Mouse (Mus musculus): ENCODE data around the gene Ptov1. TPM values are rescaled to one million over a fixed set of nuclear protein-coding genes. Genes with fewer than 3 reads are reported as not detected.
A peak's percentile ranks its signal among the peaks of the same experiment; 100 is the strongest.

The Ptov1 gene
- polyA plus RNA-seq, 1 experiment from 2014 or later: 218 TPM

DNA sequence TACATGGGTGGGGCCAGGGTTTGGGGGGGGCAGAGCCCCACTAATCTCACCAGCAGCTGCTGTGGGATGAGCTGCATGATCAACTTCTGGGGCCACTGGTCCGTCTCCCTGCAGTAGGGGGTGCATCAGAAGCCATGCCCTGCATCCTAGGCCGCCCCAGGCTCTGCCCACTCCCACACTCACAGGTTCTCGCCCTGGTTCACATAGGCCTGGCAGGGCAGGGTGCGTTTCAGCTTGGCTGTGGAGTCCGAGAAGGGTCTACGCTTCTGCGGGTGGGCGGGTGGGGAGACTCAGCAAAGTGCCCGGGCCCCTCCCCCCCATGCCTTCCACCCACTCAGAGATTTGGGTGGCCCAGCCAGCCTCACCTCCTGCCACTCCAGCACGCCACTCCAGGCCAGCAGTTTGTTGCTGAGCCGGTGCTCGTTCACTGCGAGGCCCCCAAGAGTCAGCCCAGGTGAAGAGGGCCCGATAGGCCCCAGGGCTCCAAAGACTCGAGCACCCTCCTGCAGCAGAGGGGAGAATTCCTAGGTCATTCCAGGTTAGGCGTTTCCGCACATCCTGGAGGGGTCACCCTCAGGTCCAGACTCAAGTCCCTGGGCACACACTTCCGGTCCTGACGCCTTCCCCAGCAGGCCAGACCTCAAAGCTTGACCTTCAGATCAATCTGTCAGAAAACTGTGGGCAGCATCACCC is 2.4 kb downstream of the Ptov1 start:
- ATAC-seq (replicated peaks; ENCODE audit: insufficient number of reproducible peaks, low FRiP score, low TSS enrichment): no peak
- H3K9me3 ChIP-seq (replicated peaks; ENCODE audit: control insufficient read depth, low read length): no peaks in the 10 kb centered on the region
- H3K4me3 ChIP-seq (ENCODE audit: low read depth, low read length): peak overlapping the region; percentile 97
- peak overlapping the region; percentile 100 for H3K9ac ChIP-seq (ENCODE audit: low read depth, low read length)
- peak overlapping the region; percentile 82 for H3K4me2 ChIP-seq
- H3K27ac ChIP-seq (ENCODE audit: low read depth, low read length): peak overlapping the region; percentile 38
- H3K27me3 ChIP-seq (ENCODE audit: control insufficient read depth, insufficient read depth, low read length): no peaks in the 10 kb centered on the region
- WGBS (ENCODE audit: insufficient replicate concordance): 69% methylated on average over 19 of the region's 19 CpGs
- peaks cover 49% of the 10 kb centered on the region for H3K4me1 ChIP-seq (ENCODE audit: control insufficient read depth, insufficient read depth, low read length)
- peaks cover 17% of the 10 kb centered on the region for H3K36me3 ChIP-seq (ENCODE audit: control insufficient read depth, insufficient read depth, low read length)

DNA sequence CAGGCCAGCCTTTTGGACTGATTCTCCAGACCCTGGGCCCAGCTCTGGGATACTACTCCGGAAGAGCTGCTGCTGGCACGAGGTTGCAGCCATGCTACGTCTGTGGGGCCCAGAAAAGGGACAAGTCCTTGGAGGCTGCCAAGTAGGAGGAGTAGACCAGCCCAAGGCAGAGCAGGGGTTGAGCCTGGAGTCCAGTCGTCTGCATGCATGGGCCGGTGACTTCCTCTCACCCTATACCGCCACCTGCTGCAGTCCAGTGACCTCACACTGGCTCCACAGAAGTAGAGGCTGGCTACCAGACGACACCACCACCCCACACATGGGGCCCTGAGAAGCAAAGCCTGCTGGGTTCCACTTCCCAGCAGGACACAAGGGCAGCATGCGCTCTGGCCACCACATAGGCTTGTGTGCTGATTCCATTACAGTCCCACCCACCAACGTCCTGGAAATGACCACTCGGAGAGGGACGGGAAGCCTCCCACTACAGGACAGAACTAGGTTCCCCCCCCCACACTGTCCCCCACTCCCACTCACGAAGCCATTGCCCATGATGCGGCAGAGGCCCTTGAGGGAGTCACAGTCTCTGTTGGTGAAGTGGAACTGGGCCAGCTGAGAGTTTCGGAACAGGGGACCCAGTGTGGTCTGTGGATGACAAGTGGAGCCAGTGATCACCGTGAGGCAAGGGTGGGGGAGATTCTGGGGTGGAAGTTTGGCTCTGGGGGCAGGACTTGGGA is 3.1 kb downstream of the Ptov1 start:
- ATAC-seq (replicated peaks; ENCODE audit: insufficient number of reproducible peaks, low FRiP score, low TSS enrichment): no peak; the same call in 1 of the 2 replicates
- WGBS (ENCODE audit: insufficient replicate concordance): 55% methylated on average over 15 of the region's 15 CpGs

DNA sequence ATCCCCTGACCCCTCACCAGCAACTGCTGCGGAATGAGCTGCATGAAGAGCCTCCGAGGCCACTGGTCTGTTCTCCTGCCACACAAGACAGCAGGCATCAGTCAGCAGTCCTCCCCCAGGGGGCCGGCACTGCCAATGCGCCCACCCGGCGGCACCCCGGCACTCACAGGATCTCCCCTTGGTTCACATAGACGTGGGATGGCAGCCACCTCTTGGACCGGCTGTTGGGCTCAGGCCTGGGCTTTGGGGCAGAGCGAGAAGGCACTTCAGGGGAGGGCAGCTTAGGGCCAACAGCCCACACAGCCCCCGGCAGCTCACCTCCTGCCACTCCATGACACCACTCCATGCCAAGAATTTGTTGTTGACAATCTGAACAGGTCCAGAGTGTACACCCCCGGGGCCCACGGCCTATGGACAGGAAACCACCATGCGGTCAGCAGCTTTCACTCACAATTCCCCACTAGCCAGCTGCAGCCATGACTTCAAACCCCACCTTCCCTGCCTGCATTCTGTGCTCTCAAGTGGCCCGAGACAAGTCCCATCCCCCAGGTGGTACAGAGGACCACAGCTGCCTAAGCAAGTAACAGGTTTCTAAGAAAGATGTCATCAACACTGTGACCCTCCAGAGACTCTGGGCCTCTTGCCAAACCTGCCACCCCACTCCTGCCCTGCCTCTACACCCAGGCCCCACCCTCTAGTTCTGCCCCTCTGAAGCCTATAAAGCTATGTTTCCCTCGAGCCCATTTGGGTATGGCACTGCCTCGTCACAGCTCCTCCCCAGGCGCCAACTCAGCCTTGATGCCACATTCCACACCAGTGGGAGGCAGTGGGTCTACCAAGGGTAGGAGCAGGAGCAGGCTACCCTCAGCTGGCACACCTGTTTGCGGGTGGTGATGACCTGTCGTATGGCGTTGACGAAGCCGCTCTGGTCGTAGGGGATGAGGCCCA is 4.7 kb downstream of the Ptov1 start:
- peaks cover 23% of the 10 kb centered on the region for H3K36me3 ChIP-seq (ENCODE audit: control insufficient read depth, insufficient read depth, low read length)
- ATAC-seq (replicated peaks; ENCODE audit: insufficient number of reproducible peaks, low FRiP score, low TSS enrichment): no peak
- peaks cover 45% of the 10 kb centered on the region for H3K4me1 ChIP-seq (ENCODE audit: control insufficient read depth, insufficient read depth, low read length)
- peak overlapping the region; percentile 32 for H3K27ac ChIP-seq (ENCODE audit: low read depth, low read length)
- WGBS (ENCODE audit: insufficient replicate concordance): 74% methylated on average over 24 of the region's 24 CpGs
- H3K9me3 ChIP-seq (replicated peaks; ENCODE audit: control insufficient read depth, low read length): no peaks in the 10 kb centered on the region
- no peak overlapping the region for H3K4me3 ChIP-seq (ENCODE audit: low read depth, low read length)
- 0 out of 2 replicates have a peak overlapping the region, but pooled peaks have one; percentile 46 for H3K9ac ChIP-seq (ENCODE audit: low read depth, low read length)
- H3K27me3 ChIP-seq (ENCODE audit: control insufficient read depth, insufficient read depth, low read length): no peaks in the 10 kb centered on the region
- peak overlapping the region; percentile 19; the same call in 1 of the 2 replicates for H3K4me2 ChIP-seq

More for the DNA sequence above, 3.1 kb downstream of the Ptov1 start:
- Histone ChIP-seq H3K9me3 (replicated peaks; ENCODE audit: control insufficient read depth, low read length) (no peaks in the 10 kb centered on the region), H3K36me3 (ENCODE audit: control insufficient read depth, insufficient read depth, low read length) (peaks cover 23% of the 10 kb centered on the region), H3K4me3 (ENCODE audit: low read depth, low read length) (peak overlapping the region; percentile 19; the same call in 1 of the 2 replicates), H3K27ac (ENCODE audit: low read depth, low read length) (peak overlapping the region; percentile 38), H3K4me1 (ENCODE audit: control insufficient read depth, insufficient read depth, low read length) (peaks cover 49% of the 10 kb centered on the region), H3K9ac (ENCODE audit: low read depth, low read length) (peak overlapping the region; percentile 46; the same call in 1 of the 2 replicates), H3K4me2 (peak overlapping the region; percentile 37), H3K27me3 (ENCODE audit: control insufficient read depth, insufficient read depth, low read length) (no peaks in the 10 kb centered on the region)

DNA sequence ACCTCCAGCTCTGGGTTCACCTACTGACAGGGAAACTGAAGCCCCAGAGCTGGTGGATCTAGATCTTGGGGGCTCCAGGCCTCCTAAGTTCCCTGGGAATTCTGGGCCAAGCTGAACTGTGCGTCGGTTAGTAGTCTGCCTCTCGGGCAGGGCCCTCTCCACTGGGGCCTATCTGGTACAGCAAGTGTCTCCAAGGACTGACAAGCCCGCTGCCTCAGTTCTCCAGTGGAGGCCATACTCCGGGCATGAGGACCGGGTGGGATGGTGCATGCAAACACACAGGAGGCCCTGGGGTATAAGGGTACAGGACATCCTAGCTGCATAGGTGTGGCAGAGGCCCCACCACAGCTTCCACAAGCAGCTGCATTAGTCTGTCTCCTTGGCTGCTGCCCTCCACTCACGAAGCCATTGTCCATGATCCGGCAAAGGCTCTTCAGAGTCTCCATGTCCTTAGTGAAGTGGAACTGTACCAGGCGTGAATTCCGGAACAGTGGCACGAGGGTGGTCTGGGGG is 5.5 kb downstream of the Ptov1 start:
- 88% methylated on average over 11 of the region's 11 CpGs for WGBS (ENCODE audit: insufficient replicate concordance)
- ATAC-seq (replicated peaks; ENCODE audit: insufficient number of reproducible peaks, low FRiP score, low TSS enrichment): no peak
- Histone ChIP-seq H3K4me2 (no peak overlapping the region), H3K4me3 (ENCODE audit: low read depth, low read length) (no peak overlapping the region), H3K36me3 (ENCODE audit: control insufficient read depth, insufficient read depth, low read length) (peaks cover 25% of the 10 kb centered on the region), H3K27ac (ENCODE audit: low read depth, low read length) (peak overlapping the region; percentile 32; the same call in 1 of the 2 replicates), H3K9ac (ENCODE audit: low read depth, low read length) (no peak overlapping the region), H3K4me1 (ENCODE audit: control insufficient read depth, insufficient read depth, low read length) (peaks cover 45% of the 10 kb centered on the region), H3K27me3 (ENCODE audit: control insufficient read depth, insufficient read depth, low read length) (no peaks in the 10 kb centered on the region), H3K9me3 (replicated peaks; ENCODE audit: control insufficient read depth, low read length) (no peaks in the 10 kb centered on the region)

DNA sequence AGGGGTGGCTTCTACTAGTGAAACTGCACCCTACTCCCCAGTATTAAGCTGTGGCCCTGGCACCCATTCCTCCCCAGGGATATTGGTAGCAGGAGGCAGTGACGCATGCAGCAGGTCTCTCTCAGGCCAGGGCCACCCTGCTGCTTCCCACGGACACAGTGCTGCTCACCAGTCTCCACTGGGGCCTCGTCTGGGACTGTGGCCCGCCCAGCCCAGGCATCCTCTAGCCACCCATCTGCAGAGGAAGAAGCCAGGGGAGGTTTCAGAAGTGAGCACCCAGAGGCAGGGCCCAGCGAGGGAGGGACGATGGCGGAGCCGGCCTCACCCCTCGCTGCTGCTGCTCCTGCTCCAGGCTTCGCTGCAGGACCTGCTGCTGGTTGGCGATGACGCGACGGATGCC is 6.4 kb downstream of the Ptov1 start:
- no peak overlapping the region for H3K9ac ChIP-seq (ENCODE audit: low read depth, low read length)

DNA sequence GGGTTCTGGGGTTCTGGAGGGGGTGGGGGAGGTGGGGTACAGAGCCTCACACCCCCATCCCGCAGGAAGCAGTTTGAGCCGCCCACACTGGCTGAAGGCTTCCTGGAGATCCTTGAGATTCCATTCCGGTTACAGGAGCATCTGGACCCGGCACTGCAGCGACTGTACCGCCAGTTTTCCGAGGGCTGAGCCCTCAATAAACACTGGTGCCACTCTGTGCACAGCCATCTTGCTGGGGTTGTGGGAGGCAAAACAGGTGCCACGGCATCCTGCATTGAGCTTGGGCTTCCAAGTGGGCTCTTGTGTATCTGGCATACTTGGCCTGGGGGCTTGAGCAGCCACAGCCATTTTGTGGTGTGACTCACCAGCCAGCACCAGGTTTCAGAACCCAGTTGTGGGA is 7.2 kb downstream of the Ptov1 start:
- Histone ChIP-seq H3K27ac (ENCODE audit: low read depth, low read length) (no peak overlapping the region), H3K27me3 (ENCODE audit: control insufficient read depth, insufficient read depth, low read length) (no peaks in the 10 kb centered on the region), H3K9me3 (replicated peaks; ENCODE audit: control insufficient read depth, low read length) (no peaks in the 10 kb centered on the region), H3K36me3 (ENCODE audit: control insufficient read depth, insufficient read depth, low read length) (peaks cover 25% of the 10 kb centered on the region), H3K4me1 (ENCODE audit: control insufficient read depth, insufficient read depth, low read length) (peaks cover 39% of the 10 kb centered on the region), H3K4me3 (ENCODE audit: low read depth, low read length) (no peak overlapping the region), H3K4me2 (no peak overlapping the region), H3K9ac (ENCODE audit: low read depth, low read length) (no peak overlapping the region)
- 85% methylated on average over 8 of the region's 8 CpGs for WGBS (ENCODE audit: insufficient replicate concordance)
- no peak for ATAC-seq (replicated peaks; ENCODE audit: insufficient number of reproducible peaks, low FRiP score, low TSS enrichment)

More for the DNA sequence above, 6.4 kb downstream of the Ptov1 start:
- no peak for ATAC-seq (replicated peaks; ENCODE audit: insufficient number of reproducible peaks, low FRiP score, low TSS enrichment)
- Histone ChIP-seq H3K36me3 (ENCODE audit: control insufficient read depth, insufficient read depth, low read length) (peaks cover 25% of the 10 kb centered on the region), H3K4me3 (ENCODE audit: low read depth, low read length) (no peak overlapping the region), H3K9me3 (replicated peaks; ENCODE audit: control insufficient read depth, low read length) (no peaks in the 10 kb centered on the region), H3K27ac (ENCODE audit: low read depth, low read length) (no peak overlapping the region), H3K4me1 (ENCODE audit: control insufficient read depth, insufficient read depth, low read length) (peaks cover 42% of the 10 kb centered on the region), H3K4me2 (no peak overlapping the region), H3K27me3 (ENCODE audit: control insufficient read depth, insufficient read depth, low read length) (no peaks in the 10 kb centered on the region)
- WGBS (ENCODE audit: insufficient replicate concordance): 88% methylated on average over 14 of the region's 14 CpGs

DNA sequence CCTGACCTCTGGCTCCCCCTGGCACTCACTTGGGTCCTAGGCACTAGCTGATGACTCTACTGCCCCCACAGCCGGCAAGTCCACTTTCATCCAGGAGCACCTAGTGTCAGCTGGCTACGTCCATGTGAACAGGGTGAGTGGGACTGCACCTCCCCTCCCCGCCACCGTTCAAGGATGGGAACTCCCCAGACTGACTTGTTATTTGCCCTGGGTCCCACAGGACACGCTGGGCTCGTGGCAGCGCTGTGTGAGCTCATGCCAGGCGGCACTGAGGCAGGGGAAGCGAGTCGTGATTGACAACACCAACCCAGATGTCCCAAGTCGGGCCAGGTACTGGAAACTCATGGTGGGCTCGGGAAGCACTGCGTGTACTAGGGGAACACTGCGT is 8.2 kb downstream of the Ptov1 start:
- no peak overlapping the region for H3K27ac ChIP-seq (ENCODE audit: low read depth, low read length)

More for the DNA sequence above, 8.2 kb downstream of the Ptov1 start:
- H3K4me2 ChIP-seq: no peak overlapping the region
- H3K4me1 ChIP-seq (ENCODE audit: control insufficient read depth, insufficient read depth, low read length): peaks cover 31% of the 10 kb centered on the region
- H3K4me3 ChIP-seq (ENCODE audit: low read depth, low read length): no peak overlapping the region
- H3K27me3 ChIP-seq (ENCODE audit: control insufficient read depth, insufficient read depth, low read length): no peaks in the 10 kb centered on the region
- no peak overlapping the region for H3K9ac ChIP-seq (ENCODE audit: low read depth, low read length)
- H3K36me3 ChIP-seq (ENCODE audit: control insufficient read depth, insufficient read depth, low read length): peaks cover 25% of the 10 kb centered on the region
- WGBS (ENCODE audit: insufficient replicate concordance): 85% methylated on average over 14 of the region's 14 CpGs
- ATAC-seq (replicated peaks; ENCODE audit: insufficient number of reproducible peaks, low FRiP score, low TSS enrichment): no peak
- H3K9me3 ChIP-seq (replicated peaks; ENCODE audit: control insufficient read depth, low read length): no peaks in the 10 kb centered on the region

All from heart, embryonic 11.5 days (tissue).